Mouse (Mus musculus): Measurements from ENCODE around the gene Apoe.

DNA sequence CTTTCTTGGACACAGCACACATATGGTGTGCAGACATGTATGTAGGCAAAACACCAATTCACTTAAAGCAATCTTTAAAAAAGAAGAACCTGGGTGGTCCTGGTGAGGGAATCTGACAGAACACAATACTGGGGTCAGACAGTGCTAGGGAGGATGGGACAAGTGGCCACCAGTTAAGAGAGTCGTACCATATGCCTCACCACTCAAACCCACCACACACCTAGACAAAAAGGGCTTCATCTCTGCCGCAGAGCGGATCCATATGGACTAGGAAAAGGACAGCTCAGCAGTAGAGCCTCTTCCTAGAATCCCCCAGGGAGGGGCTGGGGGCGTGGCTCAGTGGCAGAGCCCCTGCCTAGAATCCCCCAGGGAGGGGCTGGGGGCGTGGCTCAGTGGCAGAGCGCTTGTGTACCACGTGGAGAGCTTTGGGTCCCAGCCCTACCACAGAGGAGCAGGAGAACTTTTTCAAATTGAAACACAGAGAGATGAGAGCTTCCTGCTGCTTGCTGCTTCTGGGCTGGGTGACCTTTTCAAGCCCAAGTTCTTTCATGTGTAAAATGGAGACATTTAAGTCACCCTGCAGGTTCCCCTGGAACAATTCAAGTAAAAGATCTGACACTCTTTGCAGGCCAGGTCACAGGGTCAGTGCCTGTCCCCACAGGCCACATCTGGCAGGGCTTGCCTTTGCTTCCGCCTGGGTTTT is 42.5 kb upstream of the Apoe start:
- no peak for TF ChIP-seq POLR2A (IDR thresholded peaks at IDR 0.05; ENCODE audit: insufficient read length, low read depth)
- TF ChIP-seq USF1 (IDR thresholded peaks at IDR 0.05; ENCODE audit: low read depth) = no peak
- TF ChIP-seq TCF3 (IDR thresholded peaks at IDR 0.05; ENCODE audit: insufficient read length, low read depth) = no peak
- TF ChIP-seq MYOD1 (IDR thresholded peaks at IDR 0.05; ENCODE audit: control insufficient read depth in 1 of 3, insufficient read length in 2 of 3, low read depth in 2 of 3) = no peak
- TF ChIP-seq E2F4 (IDR thresholded peaks at IDR 0.05; ENCODE audit: insufficient read depth) = no peak
